8 mouse cellular contexts compared by ENCODE assay signal in genomic region chr7:70823020-70823419, GRCm38 (mm10).
A peak's percentile ranks its signal among the peaks of the same experiment; 100 is the strongest.
DNase-seq lines count a peak whose midpoint lies in the region; ATAC-seq and TF ChIP-seq lines count a peak whose summit lies in the region.

No protein-coding gene starts in this region.

- H3K27ac ChIP-seq in gastrocnemius, adult 2 months, result peak overlapping the region; percentile 58
- peak overlapping the region; percentile 78 for H3K27ac ChIP-seq in kidney, embryonic 15.5 days
- H3K27ac ChIP-seq in stomach, embryonic 15.5 days, result no peak overlapping the region

- no peaks in the 10 kb centered on the region for H3K36me3 ChIP-seq in kidney, embryonic 15.5 days
- no peaks in the 10 kb centered on the region for H3K36me3 ChIP-seq in stomach, embryonic 15.5 days

- ATAC-seq in kidney, embryonic 15.5 days (replicated peaks; ENCODE audit: low FRiP score), result 0 out of 2 replicates have a peak, but pooled peaks have one; percentile 43
- ATAC-seq in stomach, embryonic 15.5 days (ENCODE audit: insufficient read depth, low FRiP score, low read depth), result no peak

- peak overlapping the region; percentile 48 for H3K4me2 ChIP-seq in kidney, embryonic 15.5 days
- peak overlapping the region; percentile 40 for H3K4me2 ChIP-seq in stomach, embryonic 15.5 days

- H3K4me1 ChIP-seq in kidney, embryonic 15.5 days, result peaks cover 16% of the 10 kb centered on the region; the same call in 1 of the 2 replicates
- H3K4me1 ChIP-seq in stomach, embryonic 15.5 days, result no peaks in the 10 kb centered on the region

- peak overlapping the region; percentile 67 for H3K4me3 ChIP-seq in gastrocnemius, adult 2 months
- peak overlapping the region; percentile 23; the same call in 1 of the 2 replicates for H3K4me3 ChIP-seq in kidney, embryonic 15.5 days (replicated peaks)
- 0 out of 2 replicates have a peak overlapping the region, but pooled peaks have one; percentile 11 for H3K4me3 ChIP-seq in stomach, embryonic 15.5 days (replicated peaks)

- no peaks in the 10 kb centered on the region for H3K9me3 ChIP-seq in kidney, embryonic 15.5 days (replicated peaks)
- H3K9me3 ChIP-seq in stomach, embryonic 15.5 days, result no peaks in the 10 kb centered on the region

- 19% methylated on average over 11 of the region's 11 CpGs for whole genome bisulfite sequencing in kidney, embryonic 15.5 days
- 18% methylated on average over 11 of the region's 11 CpGs for WGBS in stomach, embryonic 15.5 days

- no peak for TF ChIP-seq CTCF in gastrocnemius, adult 2 months (IDR thresholded peaks at IDR 0.05)

- no peak for DNase-seq in gastrocnemius, adult 2 months
- DNase-seq in gastrocnemius, postnatal 10 days, result no peak
- DNase-seq in ovary, adult 18-20 months (ENCODE audit: low spot score), result peak; percentile 30
- DNase-seq in ovary, postnatal 14 days (ENCODE audit: low spot score), result no peak
- no peak for DNase-seq in left cerebral cortex, postnatal 36 days (ENCODE audit: low spot score in 2 of 2)
- no peak for DNase-seq in cerebellum, adult 9-10 months

- intact Hi-C loops in gastrocnemius, adult 2 months (cut with DNase I), result no loop called here
- intact Hi-C loops in left cerebral cortex, postnatal 36 days (cut with DNase I), result no loop called here

- no peak overlapping the region for H3K9ac ChIP-seq in kidney, embryonic 15.5 days
- no peak overlapping the region for H3K9ac ChIP-seq in stomach, embryonic 15.5 days

- no peaks in the 10 kb centered on the region for H3K27me3 ChIP-seq in kidney, embryonic 15.5 days
- H3K27me3 ChIP-seq in stomach, embryonic 15.5 days (replicated peaks), result no peaks in the 10 kb centered on the region

Comparison
In these comparisons a context has a peak if more than half of its experiments do, and no peak if none do; other contexts are left out.
1. H3K4me3 ChIP-seq: peak in every context shown above with its lines; median percentile 67 in gastrocnemius, adult 2 months; 23 in kidney, embryonic 15.5 days; 11 in stomach, embryonic 15.5 days.